Mouse (Mus musculus) heart, embryonic 11.5 days (tissue): ENCODE results near the gene Ift20. TPM values are rescaled to one million over a fixed set of nuclear protein-coding genes. Genes with fewer than 3 reads are reported as not detected.

Experiments
- ATAC-seq: fragments of 200-750 bp; cut with Nextera tagmentation; replicated peaks from 2 replicates; pipeline ENCODE4 v1.8.0; 2017; ENCODE audit warnings: moderate library complexity; ENCODE audit not compliant: insufficient number of reproducible peaks, low FRiP score, low TSS enrichment
- H3K27ac ChIP-seq: fragments of 300-500 bp; sonication (generic); 2 replicates; pipeline ENCODE4 v1.5.1; 2014; ENCODE audit warnings: mild to moderate bottlenecking, low read depth, low read length
- H3K27me3 ChIP-seq: fragments of 300-500 bp; sonication (generic); 2 replicates; pipeline ENCODE4 v1.6.1; 2014; ENCODE audit warnings: mild to moderate bottlenecking, low read length, mixed read lengths; ENCODE audit not compliant: control insufficient read depth, insufficient read depth
- H3K36me3 ChIP-seq: fragments of 300-500 bp; sonication (generic); 2 replicates; pipeline ENCODE4 v1.6.1; 2014; ENCODE audit warnings: mild to moderate bottlenecking, low read length, moderate library complexity, mixed read lengths; ENCODE audit not compliant: control insufficient read depth, insufficient read depth
- H3K4me1 ChIP-seq: fragments of 300-500 bp; sonication (generic); 2 replicates; pipeline ENCODE4 v1.6.1; 2014; ENCODE audit warnings: low read length; ENCODE audit not compliant: control insufficient read depth, insufficient read depth
- H3K4me2 ChIP-seq: fragments of 300-500 bp; sonication (generic); 2 replicates; pipeline ENCODE4 v1.6.1; 2014; ENCODE audit warnings: mild to moderate bottlenecking, moderate library complexity
- H3K4me3 ChIP-seq: fragments of 300-500 bp; sonication (generic); 2 replicates; pipeline ENCODE4 v1.5.1; 2014; ENCODE audit warnings: low read depth, low read length
- H3K9ac ChIP-seq: fragments of 300-500 bp; sonication (generic); 2 replicates; pipeline ENCODE4 v1.6.1; 2014; ENCODE audit warnings: mild to moderate bottlenecking, low read depth, low read length, moderate library complexity
- H3K9me3 ChIP-seq: fragments of 300-500 bp; sonication (generic); replicated peaks from 2 replicates; pipeline ENCODE4 v1.6.1; 2016; ENCODE audit warnings: low read length; ENCODE audit not compliant: control insufficient read depth
- WGBS: fragments of 180-500 bp; shearing (Covaris S2); extraction: QIAGEN DNeasy Blood & Tissue Kit; methylation state at CpG from one replicate; pipeline ENCODE4 v1.1.7; 2014; ENCODE audit not compliant: insufficient replicate concordance; 5-methylcytosine and 5-hydroxymethylcytosine counted together
- polyA plus RNA-seq: library from polyadenylated mRNA; unstranded; fragments of >200 nt; fragmentation: Nextera tagmentation; extraction: Ambion mirVana; gene quantifications from 2 replicates; pipeline ENCODE4 v1.2.1, GENCODE M21; 2014

The Ift20 gene
- polyA plus RNA-seq, 1 experiment from 2014 or later = 107 TPM

DNA sequence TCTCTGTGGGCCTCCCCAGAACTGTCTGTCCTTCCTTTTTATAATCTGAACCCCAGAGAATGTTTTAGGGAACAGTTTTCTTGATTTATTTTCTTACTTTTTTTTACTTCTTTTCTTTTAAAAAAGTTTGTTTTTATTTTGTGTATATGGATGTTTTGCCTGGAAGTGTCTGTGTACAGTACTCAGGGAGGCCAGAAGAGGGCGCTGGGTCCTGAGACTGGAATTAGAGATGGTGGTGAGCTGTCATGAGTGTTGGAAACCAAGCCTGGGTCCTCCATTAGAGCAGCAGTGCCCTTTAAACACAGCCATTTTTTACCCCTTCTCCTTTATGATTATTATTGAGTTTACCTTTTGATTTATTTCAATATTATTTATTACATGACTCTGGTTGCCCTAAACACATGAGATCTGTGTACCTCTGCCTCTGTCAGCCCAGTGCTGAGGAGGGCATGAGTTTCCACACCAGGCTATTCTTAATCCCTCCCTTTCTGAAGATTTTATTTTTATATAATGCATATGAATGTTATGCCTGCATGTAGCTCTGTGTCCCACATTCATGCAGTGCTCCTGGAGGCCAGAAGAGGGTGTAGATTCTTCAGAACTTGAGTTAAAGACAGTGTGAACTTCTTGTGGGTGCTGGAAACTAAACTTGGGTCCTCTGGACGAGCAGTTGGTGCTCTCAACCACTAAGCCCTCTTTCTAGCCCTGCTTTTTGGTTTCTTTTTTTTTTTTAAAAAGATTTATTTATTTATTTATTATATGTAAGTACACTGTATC is 20.4 kb upstream of the Ift20 start:
- Histone ChIP-seq H3K27me3 (no peaks in the 10 kb centered on the region), H3K9me3 (no peaks in the 10 kb centered on the region), H3K27ac (no peak overlapping the region), H3K36me3 (peaks cover 39% of the 10 kb centered on the region), H3K4me2 (no peak overlapping the region), H3K4me1 (peaks cover 14% of the 10 kb centered on the region), H3K9ac (no peak overlapping the region), H3K4me3 (no peak overlapping the region)
- 65% methylated on average over 2 of the region's 2 CpGs for WGBS
- ATAC-seq = no peak

DNA sequence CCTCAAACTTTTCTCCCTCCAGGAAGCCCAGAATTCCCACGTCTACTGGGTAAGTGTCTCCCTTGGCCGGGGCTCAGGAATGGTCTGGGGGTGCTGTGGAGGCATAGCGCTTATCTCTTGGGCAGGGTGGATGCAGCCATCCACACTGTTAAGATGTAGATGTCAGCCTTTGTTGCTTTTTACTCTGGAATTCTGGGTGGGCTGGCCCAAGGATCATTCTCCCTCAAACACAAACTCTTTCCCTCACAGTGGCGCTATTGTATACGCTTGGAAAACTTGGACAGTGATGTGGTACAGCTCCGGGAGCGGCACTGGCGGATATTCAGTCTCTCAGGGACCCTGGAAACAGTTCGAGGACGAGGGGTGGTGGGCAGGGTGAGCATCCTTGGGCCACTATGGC is 17.2 kb upstream of the Ift20 start:
- H3K4me1 ChIP-seq = no peaks in the 10 kb centered on the region
- peaks cover 56% of the 10 kb centered on the region for H3K36me3 ChIP-seq
- no peak overlapping the region for H3K4me2 ChIP-seq
- no peak for ATAC-seq
- H3K9ac ChIP-seq = no peak overlapping the region
- no peak overlapping the region for H3K4me3 ChIP-seq
- H3K27me3 ChIP-seq = no peaks in the 10 kb centered on the region
- WGBS = 85% methylated on average over 10 of the region's 10 CpGs
- no peaks in the 10 kb centered on the region for H3K9me3 ChIP-seq
- H3K27ac ChIP-seq = no peak overlapping the region

DNA sequence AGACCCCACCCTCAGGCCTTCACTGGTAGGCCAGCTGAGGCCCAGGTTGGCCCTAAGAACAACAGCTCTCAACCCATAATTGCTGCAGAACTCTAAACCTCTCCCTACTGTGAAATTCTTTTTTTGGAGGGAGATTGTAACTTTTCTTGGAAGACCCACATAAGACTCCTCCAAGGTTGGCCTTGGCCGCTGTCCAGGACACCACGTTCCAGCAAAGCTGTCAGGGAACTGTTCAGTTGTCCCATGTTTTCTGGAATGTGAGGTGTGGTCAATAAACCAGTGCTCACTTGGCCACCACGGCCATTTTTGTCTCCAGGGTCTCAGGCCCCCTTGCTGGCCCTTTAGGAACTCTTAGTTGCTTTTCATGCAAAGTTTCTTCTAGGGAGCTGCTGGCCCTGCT is 14.3 kb upstream of the Ift20 start:
- Histone ChIP-seq H3K27ac (no peak overlapping the region), H3K9me3 (no peaks in the 10 kb centered on the region), H3K4me2 (no peak overlapping the region), H3K4me1 (no peaks in the 10 kb centered on the region), H3K27me3 (no peaks in the 10 kb centered on the region), H3K9ac (no peak overlapping the region), H3K36me3 (peaks cover 60% of the 10 kb centered on the region), H3K4me3 (no peak overlapping the region)
- no peak for ATAC-seq
- WGBS = 87% methylated on average over 3 of the region's 3 CpGs

DNA sequence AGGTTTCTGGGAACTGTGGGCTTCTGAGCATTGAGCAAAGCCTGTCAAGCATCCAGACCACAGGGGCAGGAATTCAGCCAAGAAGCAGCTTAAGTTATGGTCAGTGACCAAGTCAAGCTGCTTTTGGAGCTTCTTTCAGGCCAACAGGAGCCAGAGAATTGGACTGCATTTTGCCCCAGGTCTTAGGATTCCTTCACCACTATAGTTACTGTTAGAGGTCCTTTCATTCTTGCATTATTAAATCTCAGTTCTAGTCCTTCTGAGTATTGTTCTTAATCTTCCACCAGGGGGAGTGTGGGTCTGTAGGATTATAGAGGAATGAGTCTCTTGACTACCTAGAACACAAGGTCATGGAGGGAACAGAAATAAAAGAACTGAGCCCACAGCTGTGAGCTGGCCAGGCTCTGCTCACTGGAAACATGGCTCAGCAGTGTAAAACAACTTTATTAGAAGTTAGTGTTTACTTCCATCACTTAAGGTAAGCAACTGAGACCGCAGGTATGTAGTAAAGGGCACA is 13.6 kb upstream of the Ift20 start:
- ATAC-seq = no peak
- H3K36me3 ChIP-seq = peaks cover 58% of the 10 kb centered on the region
- WGBS = 87% methylated on average over 1 of the region's 1 CpGs

DNA sequence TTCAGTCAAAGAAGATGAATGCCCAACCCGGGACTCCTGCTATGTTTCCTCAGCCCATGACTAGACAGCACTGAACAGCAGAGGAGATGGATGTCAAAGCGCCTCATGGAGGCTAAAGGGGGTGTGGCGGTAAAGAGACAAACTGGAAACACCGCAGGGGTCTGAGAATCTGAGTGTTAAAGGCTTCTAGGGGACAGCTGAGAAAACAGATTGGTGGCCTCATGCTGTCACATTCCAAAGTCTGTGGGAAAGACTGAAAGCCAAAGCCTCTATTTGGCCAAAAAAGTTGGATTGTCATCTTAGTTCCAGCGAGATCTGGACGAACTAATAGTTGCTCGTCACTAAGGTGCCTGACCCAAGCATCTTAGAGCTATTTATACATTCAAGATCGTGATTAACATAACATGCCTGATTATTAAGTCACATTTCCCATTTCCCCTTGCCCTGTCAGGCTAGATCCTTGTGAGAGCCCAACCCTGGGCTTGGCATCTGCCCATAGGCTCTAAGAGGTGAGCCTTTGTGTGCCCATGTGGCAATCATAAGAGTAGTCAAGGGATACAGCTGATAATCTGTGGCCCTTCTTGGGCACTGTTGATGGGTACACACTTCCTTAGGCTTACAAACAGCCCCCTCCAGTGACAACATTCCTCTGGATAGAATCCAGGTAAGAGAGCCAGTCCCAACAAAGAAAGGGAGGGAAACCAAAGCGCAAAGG is 12.8 kb upstream of the Ift20 start:
- no peak for ATAC-seq
- 75% methylated on average over 9 of the region's 9 CpGs for WGBS
- Histone ChIP-seq H3K4me2 (no peak overlapping the region), H3K4me1 (no peaks in the 10 kb centered on the region), H3K36me3 (peaks cover 49% of the 10 kb centered on the region), H3K27me3 (no peaks in the 10 kb centered on the region), H3K9me3 (no peaks in the 10 kb centered on the region), H3K27ac (no peak overlapping the region), H3K9ac (no peak overlapping the region), H3K4me3 (no peak overlapping the region)

More for the DNA sequence above, 13.6 kb upstream of the Ift20 start:
- no peaks in the 10 kb centered on the region for H3K9me3 ChIP-seq
- no peaks in the 10 kb centered on the region for H3K27me3 ChIP-seq
- no peak overlapping the region for H3K27ac ChIP-seq
- no peak overlapping the region for H3K4me2 ChIP-seq
- H3K4me3 ChIP-seq = no peak overlapping the region
- no peaks in the 10 kb centered on the region for H3K4me1 ChIP-seq
- H3K9ac ChIP-seq = no peak overlapping the region

DNA sequence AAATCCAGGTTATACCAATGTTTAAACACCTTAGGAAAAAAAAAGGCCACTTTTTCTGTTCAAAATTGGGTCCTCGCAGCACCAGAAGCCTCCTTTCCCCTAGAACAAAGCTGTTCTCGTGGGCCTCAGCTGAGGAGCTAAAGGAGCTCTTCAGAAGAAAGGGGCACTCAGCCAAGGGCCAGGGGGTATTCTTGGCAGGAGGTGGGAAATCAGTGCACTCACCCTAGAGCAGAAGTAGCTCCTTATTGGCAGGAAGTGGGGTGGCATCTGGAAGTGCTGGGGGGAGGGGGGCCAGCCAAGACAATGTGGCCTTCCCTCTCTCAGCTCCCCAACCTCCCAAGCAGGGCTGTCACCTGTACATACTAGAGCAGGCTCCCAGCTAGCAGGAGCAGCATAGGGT is 11.3 kb upstream of the Ift20 start:
- no peaks in the 10 kb centered on the region for H3K27me3 ChIP-seq
- H3K9me3 ChIP-seq = no peaks in the 10 kb centered on the region
- no peak overlapping the region for H3K9ac ChIP-seq
- no peaks in the 10 kb centered on the region for H3K4me1 ChIP-seq
- H3K36me3 ChIP-seq = peaks cover 44% of the 10 kb centered on the region
- no peak overlapping the region for H3K27ac ChIP-seq
- H3K4me3 ChIP-seq = no peak overlapping the region
- H3K4me2 ChIP-seq = no peak overlapping the region
- WGBS = 91% methylated on average over 2 of the region's 2 CpGs
- no peak for ATAC-seq

DNA sequence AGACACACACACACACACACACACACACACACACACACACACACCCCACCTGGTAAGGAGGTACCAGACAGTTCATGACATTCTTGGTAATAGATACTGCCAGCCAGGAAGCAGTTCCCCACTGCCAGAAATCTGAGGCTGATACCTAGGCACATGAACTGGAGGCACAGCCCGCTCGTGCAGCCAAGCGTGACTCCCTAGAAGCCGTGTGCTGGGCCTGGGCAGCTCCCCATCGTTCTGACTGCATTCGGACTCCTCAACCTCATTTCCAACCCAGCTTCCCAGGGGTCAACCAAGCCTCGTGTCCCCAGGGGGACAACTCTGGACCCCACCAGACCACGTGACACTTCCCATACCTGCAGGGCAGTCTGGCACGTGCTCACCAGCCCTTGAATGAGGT is 7.4 kb upstream of the Ift20 start:
- Histone ChIP-seq H3K4me2 (no peak overlapping the region), H3K4me1 (peaks cover 4% of the 10 kb centered on the region), H3K27me3 (no peaks in the 10 kb centered on the region), H3K9ac (no peak overlapping the region), H3K4me3 (no peak overlapping the region), H3K27ac (no peak overlapping the region), H3K36me3 (peaks cover 26% of the 10 kb centered on the region), H3K9me3 (no peaks in the 10 kb centered on the region)
- WGBS = 84% methylated on average over 9 of the region's 9 CpGs
- no peak for ATAC-seq

DNA sequence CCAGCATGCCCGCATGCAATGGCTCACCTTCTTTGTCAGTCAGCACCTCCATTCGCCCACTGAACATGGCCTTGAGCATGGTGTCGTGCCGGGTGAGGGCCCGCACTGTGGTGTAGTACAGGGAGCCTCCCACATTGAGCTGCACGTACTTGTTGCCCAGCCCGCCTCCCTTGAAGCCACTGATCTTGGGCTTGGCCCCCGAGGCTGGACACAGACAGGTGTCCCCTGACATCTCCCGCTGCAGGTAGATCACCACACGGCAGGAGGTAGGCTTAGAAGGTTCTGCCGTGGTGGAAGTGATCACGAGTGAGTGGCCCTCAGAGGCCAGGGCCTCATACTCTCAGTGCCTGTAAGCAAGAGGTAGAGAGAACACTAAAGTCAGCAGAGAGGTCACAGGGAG is 6.2 kb upstream of the Ift20 start:
- Histone ChIP-seq H3K4me1 (peaks cover 10% of the 10 kb centered on the region), H3K4me2 (no peak overlapping the region), H3K9me3 (no peaks in the 10 kb centered on the region), H3K4me3 (no peak overlapping the region), H3K9ac (no peak overlapping the region), H3K27me3 (no peaks in the 10 kb centered on the region), H3K27ac (no peak overlapping the region; the same call in 1 of the 2 replicates), H3K36me3 (peaks cover 15% of the 10 kb centered on the region)
- WGBS = 88% methylated on average over 12 of the region's 12 CpGs
- no peak for ATAC-seq
